Mouse (Mus musculus): ENCODE measurements around the gene Myrfl.

Gene Myrfl

DNA sequence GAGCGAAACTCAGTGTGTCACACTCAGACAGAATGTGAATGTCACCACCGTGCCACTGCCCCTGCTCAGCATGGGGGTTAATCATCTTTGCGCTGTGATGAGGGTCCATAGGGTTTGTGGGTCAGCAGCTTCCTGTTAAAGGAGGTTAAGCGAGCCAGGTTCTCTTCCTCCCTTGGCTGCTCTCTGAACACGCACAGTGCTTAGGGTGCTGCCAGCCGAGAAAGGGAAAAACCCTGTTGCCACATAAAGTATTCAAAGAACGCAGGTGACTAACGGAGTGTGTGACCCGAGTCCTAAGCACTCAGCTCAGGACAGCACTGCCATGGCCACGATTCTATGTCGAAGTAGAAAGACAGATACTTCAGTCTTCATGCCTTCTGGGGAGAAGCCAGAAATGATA lies 69.4 kb downstream of the Myrfl start:
- DNase-seq (ENCODE audit: low spot score in 2 of 2) = peak; percentile 4 to 6

DNA sequence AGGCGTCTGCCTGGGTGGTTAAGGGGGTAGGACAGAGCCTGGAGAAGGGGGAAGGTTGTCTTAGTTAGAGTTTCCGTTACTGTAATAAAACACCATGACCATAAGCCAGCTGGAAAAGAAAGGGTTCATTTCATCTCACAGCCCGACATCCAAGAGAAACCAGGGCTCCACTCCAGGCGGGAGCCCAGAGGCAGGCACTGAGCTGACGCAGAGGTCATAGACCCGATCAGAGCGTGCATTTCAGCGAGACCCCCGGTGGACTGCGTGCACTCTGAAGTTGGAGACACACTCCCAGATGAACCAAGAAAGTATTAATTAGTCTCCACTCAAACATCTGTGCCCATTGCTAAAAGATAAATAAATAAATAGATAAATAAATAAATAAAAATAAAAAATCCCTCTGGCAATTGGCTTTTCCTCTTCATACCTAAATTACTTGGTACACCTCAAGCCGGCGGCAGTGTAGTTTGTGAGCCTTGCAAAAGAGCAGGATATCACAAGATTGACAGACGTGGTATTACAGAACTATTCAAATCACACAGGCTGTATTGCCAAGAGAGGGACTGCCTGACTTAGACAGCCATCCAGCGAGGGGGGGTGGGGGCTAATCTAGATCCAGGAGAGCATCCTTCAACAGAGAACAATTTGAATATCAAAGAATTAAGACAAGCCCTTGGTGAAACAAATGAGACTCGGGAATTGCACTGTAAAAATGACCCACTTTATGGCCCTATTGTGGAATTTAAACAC lies 81.2 kb downstream of the Myrfl start:
- DNase-seq (ENCODE audit: low spot score in 2 of 2) = no peak

DNA sequence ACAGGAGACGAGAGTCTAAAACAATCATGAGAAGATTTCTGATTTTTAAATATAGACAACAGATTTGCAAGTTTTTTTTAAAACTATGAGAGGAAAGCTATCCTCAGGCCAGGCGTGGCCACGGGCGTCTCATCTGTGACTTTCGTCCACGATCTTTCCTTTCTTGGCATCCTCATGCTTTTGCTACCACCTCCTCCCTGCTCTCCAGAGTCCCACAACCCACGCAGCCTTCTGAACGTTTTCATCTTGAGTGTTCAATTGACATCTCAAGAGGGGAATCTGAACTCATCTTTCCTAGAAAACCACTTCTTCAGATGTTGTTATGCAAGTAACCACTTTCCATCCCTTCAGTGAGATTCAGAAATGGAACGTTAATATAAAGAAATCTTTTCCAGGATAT lies 83.6 kb downstream of the Myrfl start:
- DNase-seq (ENCODE audit: low spot score in 2 of 2) = no peak

DNA sequence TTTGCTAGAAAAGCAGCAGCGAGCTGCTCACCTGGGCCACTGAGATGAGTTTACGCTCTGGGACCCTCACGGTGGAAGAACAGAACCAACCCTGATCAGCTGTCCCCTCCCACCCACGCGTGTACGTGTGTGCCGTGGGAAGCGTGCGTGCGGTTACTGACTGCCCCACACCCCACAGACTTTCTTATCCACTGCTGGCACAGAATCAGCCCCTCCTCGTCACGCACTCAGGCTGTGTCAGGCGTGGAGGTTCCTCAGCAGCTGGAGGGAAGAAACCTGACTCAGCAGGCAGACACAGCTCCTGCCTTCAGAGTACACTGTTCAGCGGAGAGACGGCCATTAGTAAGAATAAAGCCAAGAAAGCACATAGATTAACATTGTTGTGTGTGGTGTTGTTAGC lies 86.0 kb downstream of the Myrfl start:
- DNase-seq (ENCODE audit: low spot score in 2 of 2) = no peak

DNA sequence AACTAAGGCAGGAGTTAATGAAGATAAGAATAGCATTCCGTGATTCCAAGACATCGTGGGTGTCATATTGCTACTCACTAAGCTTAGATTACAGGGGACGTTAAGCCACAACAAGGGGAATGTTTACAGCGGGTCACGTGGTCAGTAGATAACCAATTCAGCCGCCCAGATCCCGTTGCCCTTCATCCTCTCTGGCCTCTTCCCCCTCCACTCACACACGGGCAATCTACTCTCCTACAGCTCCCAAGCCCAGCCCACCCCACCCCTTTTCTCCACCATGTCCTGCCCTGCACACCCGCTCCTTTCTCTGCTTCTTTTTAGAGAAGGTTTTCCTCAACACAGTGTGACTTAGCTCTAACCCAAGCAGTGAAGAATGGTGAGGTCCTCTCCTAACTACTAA lies 87.3 kb downstream of the Myrfl start:
- DNase-seq (ENCODE audit: low spot score in 2 of 2) = no peak

DNA sequence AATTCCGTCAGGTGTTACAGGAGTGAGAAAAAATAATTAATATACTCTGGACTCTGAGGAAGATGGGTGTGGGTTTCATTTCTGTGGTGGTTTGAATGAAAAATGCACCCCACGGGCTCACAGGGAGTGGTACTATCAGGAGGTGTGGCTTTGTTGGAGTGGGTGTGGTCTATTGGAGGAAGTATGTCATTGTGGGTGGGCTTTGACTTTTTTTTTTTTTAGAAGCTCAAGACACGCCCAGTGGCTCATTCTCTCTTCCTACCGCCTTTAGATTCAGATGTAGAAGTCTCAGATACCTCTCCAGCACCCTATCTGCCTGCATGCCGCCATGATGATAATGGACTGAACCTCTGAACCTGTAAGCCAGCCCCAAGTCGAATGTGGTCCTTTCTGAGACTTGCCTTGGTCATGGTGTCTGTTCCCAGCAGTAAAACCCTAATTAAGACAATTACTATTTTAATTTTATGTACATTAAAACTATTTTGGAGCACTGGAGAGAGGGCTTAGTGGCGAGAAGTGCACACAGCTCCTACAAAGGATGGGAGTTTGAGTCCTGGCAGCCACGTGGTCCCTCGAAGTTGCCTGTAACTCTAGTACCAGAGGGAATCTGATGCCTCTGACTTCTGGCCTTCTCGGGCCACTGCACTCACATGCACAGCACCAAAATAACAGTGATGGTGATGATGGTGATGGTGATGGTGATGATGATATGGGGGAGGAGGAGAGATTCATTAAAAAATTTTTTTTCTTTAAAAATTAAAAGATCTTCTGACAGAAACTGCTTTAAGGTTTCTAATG lies 88.0 kb downstream of the Myrfl start:
- no peak for DNase-seq (ENCODE audit: low spot score in 2 of 2)

DNA sequence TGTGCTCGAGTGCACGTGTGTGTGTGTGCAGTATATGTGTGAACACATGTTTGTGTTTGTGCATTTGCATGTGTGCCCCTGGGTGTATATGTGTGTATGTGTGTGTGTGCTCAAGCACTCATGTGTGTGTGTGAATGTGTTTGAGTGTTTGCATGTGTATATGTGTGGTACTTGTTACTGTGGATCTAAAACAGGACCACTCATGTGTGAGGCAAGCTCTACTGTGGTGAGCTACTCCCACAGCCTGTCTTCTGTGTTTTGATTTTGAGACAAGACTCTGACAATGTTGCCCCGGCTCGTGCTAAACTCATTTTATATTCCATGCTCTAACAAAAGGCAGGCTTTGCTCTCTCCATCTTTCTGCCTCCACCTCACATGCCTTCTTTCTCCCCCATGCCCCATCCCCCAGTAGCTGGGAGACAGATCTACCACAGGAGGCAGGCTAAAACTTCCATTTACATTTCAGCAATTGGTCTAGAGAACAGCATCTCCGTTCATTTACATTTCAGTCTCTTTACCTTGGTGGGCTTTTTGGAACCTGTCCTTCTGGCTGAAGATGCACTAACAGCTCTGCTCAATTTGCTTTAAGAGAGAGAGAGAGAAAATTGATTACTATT lies 94.4 kb downstream of the Myrfl start:
- no peak for DNase-seq (ENCODE audit: low spot score in 2 of 2)

DNA sequence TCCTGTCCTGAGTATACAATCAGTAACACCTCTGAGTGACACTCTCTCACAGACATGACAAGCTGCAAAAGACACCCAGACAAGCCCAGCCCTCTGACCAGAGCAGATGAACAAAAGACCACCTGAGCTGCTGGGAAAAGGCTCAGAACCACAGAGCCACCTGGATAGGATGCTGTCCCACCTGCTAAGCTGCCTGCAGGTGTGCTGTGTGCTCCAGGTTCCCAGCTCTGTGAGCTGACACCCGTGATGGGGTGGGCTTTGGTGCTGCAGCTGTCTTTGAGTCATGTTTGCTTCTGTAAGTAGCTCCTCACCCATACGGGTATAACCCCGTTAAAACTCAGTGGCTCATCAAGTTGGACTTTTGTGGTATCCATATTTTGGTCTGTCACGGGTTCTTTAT lies 95.4 kb downstream of the Myrfl start:
- no peak for DNase-seq (ENCODE audit: low spot score in 2 of 2)

DNA sequence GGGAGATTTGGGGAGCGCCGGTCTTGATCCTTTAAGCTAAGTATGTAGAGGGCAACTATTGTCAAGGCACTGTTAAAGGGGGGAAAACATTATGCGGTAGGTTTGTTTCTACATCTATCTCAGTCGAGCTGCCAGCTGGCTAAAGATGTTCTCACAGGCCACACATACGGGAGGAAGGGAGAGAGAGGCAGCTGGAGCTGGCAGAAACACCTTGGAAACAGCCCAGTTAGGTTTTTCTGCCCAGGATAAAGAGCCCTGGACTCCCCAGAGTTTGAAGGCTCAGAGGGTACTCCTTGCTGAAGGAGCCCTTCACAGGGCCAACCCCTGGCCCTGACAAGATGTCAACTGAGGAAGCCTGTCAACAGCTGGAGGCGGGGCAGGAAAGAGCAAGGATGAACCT lies 100.7 kb downstream of the Myrfl start:
- DNase-seq (ENCODE audit: low spot score in 2 of 2) = no peak

DNA sequence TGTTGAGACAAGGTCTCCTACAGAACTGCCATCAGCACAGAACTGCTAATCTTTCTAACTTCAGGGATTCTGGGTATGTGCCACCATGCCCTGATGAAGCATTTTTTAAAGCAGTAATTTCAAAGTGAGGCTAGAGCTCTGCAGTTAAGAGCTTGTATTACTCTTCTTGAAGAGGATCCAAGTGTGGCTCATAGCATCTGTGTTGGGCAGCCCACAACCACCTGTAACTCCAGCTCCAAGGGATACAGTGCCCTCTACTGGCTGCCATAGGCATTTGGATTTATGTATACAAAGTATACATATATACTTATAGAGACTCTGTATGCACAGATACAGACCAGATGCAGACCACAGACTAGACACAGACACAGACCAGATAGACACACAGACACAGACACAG lies 107.6 kb downstream of the Myrfl start:
- peak; percentile 10 to 11 for DNase-seq (ENCODE audit: low spot score in 2 of 2)

DNA sequence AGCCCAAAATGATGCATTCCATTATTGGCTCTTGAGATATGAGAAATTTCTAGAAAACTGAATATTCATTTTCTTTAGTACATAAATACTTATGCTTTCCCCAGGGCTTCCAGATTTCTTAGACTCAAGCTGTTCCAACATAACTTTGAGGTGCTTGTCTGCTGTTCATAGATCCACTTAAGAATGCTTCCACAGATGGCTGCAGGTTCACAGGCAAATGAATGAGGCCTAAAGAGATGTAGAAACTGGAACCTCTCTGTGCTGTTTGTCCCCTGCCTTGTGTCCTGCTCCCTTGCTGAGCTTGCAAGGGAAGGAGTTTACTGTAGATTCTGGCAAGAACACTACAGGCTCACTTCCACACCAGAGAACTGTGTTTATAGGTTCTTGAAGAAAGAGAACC lies 108.3 kb downstream of the Myrfl start:
- no peak for DNase-seq (ENCODE audit: low spot score in 2 of 2)

DNA sequence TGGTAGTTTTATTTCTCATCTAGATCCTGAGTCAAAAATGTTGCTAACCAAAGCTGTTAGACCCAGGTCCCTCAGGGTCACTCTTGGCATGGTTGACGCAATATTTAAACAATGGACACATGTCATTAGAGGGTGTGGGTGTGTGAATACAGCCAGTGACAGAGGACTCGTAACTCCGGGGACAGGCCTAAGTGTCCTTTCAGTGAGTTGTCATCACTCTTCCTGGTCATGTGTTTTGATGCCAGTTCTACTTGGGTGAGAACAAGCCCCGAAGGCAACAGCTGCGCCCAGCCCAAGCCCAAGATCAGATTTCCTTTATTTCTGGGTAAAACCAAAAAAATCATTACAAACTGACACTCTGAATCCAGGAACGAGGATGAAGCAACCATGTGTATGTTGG lies 112.6 kb downstream of the Myrfl start:
- no peak for DNase-seq (ENCODE audit: low spot score in 2 of 2)

DNA sequence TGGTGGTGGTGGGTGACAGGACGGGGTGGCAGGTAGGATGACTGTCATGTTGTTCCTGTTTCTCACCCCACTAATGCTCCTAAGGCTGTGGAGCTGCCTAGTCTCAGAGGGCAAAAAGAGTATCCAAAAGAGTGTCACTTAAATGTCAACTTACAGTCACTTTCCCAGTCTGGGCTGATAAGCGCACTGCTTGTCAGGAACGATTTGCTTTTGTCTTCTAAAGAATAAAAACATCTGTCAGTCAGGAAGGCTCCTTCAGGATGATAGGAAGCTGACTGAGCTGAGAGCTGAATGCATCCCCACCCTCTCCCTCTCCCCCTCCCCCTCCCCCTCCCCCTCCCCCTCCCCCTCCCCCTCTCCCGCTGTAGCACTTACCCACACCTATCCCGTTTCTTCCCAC lies 113.7 kb downstream of the Myrfl start:
- no peak for DNase-seq (ENCODE audit: low spot score in 2 of 2)

DNA sequence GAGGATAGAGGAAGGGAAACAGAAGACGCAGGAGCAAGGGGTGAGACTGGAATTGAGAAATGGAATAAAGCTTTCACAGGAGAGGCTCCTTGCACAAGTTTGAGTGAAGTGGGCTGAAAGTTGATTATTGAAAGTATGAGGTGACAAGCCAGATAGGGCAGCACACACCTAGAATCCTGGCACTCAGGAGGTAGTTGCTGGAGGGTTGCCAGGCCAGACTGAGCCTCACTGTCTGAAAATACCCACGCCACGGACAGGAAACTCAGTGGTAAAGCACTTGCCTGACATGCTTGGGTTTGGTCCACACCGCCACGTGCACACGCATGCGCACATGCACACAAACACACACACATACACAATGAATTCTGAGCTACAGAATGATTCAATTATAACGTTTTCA lies 118.8 kb downstream of the Myrfl start:
- DNase-seq (ENCODE audit: low spot score in 2 of 2) = no peak

DNA sequence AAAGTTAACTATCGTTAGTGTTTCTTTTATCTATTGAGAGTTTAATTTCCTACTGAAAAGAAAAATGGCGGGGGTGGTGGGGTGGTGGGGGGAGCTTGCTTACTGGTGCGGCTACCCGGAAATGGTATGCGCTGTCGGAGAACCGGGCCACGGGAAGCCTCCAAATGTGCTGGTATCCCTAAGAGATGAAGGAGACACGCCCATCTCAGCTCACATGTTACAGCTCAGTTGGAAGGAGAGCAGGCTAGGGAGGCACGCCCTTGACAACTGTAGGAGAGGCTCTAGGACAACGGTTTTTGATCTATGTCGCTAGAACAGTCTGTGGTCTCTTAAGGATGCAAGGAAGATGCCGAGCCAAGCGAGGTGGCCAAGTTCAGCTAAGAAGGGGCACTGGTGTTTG lies 119.9 kb downstream of the Myrfl start:
- DNase-seq (ENCODE audit: low spot score in 2 of 2) = no peak

DNA sequence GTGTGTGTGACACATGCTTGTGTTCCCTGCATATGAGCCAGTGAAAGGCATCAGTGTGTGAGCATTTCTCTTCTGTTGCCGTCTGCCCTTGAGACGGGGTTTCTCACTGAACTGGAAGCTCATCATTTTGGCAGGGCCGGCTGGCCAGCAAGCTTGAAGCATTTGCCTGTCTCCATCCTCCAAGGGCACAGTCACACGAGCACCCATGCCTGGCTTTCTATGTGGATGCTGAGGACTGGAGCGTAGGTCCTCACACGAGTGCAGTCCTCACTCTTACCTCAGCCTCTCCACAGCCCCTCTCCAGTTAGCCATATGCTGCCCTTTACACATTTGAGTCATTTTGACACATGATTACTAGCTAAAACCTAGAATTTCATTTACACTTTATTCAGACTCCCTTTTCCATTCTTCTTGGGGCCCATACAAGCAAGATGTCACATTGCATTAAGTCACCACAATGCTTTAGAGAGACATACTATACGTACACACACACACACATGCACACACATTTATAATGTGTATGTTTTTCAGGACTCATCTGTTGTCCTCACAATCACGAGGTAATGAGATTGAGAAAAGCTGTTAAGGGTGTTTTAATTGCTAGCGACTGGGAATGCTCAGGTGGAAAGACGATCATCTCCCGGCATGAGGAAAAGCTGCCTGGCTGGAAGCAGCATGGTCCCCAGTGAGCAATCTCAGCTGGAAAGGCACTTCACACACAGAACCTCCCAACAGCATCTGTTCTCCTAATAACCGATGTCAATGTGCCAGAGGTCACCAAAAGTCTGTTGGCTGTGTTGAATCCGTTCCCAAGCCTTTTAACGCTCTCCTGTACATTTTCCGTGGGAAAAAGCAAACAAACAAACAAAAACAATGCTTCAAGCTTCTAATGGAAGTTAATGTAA lies 122.6 kb downstream of the Myrfl start:
- DNase-seq (ENCODE audit: low spot score in 2 of 2) = no peak

DNA sequence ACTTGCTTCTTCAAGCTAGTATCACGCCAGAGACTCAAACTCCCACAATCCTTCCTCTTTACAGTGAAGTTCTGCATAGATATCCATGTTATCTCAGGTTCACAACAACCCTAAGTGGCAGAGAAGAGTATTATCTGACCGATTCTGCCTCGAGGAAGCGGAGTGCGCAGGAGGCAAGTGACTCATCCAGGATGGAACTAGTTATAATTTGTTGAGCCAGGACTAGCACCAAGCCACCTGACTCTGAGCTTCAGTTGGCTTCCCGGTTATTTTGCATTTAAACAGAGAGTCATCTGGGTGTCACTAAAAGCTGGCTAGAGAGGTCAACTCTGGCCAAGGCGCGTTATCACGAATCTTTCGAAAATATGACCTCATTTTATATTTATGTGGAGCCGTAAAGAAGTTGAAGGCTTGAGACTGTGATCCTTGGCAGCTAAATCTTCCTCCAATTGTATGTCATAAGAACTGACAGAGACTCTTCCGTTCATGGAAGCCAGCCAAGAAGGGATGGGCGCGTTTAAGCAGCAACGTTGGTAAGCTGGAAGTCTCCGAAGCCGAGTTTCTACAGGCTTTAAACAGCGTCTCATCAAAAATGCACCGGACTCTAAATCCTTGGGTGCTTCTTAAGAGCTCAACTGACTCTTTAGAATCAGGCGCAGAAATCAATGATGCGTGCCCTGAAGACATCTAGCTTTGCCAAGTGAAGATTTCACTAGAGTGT lies 125.3 kb downstream of the Myrfl start:
- no peak for DNase-seq (ENCODE audit: low spot score in 2 of 2)

DNA sequence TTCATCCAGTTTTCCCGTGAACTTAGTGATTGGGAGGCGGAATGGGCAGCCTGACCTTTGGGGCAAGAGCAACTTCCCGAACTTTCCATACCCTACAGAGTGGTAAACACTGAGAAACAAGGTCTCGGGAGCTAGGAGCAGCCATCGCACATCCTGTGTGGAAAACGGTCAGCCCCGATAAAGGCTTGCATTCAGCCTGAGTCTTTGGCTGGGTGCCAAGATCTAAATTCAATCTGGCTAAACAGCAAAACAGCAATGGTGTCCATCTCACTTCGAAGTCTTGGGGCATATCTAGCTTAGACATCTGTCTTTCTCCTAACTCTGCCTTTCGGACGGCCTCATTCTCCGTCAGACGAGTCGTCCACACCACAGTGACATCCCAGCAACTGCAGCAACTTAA lies 128.1 kb downstream of the Myrfl start:
- no peak for DNase-seq (ENCODE audit: low spot score in 2 of 2)

DNA sequence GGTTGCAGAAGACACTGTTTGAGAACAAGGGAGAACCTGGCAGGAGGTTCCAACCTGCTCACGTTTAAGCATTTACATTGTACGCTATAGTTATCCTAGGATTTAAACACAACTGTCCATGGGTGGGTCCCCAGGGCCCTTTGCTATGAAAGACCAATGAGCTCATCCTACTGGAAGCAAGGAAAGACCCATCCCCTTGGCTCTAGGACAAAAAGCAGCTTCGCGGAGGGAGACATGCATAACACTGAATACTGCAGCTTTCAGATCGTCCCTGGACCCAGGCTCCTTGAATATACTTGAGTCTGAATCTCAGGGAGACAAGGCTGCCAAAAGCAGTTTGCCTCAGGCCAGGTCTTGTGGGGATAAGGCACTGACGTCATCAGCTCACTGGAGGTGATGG lies 130.2 kb downstream of the Myrfl start:
- no peak for DNase-seq (ENCODE audit: low spot score in 2 of 2)

DNA sequence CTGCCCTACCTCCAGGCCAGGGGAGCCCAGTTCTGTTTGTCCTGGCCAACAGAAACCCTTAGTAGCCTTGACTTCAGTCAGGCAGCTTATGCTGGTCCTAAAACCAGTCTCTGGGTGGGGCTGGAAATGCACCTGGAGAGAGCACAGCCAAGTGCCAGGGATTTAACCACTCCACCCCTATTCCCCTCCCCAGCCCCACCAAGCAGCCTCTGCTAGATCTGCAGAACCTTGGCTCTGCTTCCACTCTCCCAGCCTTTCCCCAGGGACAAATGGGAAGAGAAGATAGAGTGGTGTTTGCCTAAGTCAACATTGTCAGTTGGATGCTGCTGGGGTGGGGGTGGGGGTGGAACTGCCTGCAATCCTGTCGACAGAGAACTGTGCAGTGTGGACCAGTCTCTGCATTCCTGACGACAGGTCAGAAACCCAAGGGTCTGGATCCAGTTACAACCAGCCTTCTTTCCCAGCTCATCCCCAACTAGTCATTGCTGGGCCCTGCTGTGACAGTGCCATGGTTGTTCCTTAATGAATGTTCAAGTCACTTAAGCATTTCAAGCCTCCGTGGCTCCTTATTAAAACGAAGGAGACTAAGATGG lies 135.1 kb downstream of the Myrfl start:
- DNase-seq (ENCODE audit: low spot score in 2 of 2) = no peak

DNA sequence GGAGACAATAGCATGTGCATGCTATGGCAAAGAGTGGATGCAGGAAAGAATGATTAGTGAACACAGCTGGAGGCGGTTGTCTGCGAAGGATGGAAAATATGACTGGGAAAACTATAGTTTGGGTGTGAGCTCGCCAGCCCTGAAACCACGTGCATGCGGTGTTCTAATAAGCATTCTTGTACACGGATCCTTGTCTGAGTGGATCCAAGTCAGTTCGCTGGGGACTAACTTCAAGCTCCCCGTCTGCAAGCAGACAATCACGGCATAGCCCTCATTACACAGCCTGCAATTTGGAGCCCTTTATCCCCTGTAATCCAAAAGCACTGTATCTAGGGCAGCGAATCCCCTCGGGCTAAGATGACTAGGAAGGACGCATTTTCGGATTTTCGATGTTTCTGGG lies 136.2 kb downstream of the Myrfl start:
- DNase-seq (ENCODE audit: low spot score in 2 of 2) = no peak

Data from spleen, postnatal 36 days (tissue).